8 mouse cellular contexts compared by ENCODE assay signal in genomic region chr6:52211170-52211935, GRCm38 (mm10). TPM values are rescaled to one million over a fixed set of nuclear protein-coding genes. Genes with fewer than 3 reads are reported as not detected.
DNase-seq lines count a peak whose midpoint lies in the region; ATAC-seq and TF ChIP-seq lines count a peak whose summit lies in the region.

No protein-coding gene starts in this region.

- H3K4me1 ChIP-seq in heart, embryonic 10.5 days, result peaks cover 30% of the 10 kb centered on the region
- H3K4me1 ChIP-seq in liver, embryonic 14.5 days (replicated peaks; ENCODE audit: control insufficient read depth in 2 of 2, insufficient read depth in 2 of 2, low read length in 1 of 2), result no peaks in the 10 kb centered on the region
- no peaks in the 10 kb centered on the region; the same call in 1 of the 2 replicates for H3K4me1 ChIP-seq in stomach, embryonic 16.5 days (ENCODE audit: control insufficient read depth, insufficient read depth, low read length)

- TF ChIP-seq POLR2A in myocyte (IDR thresholded peaks at IDR 0.05; ENCODE audit: insufficient read length, low read depth), result peak; percentile 55

- no peaks in the 10 kb centered on the region for H3K9me3 ChIP-seq in heart, embryonic 10.5 days
- H3K9me3 ChIP-seq in liver, embryonic 14.5 days (ENCODE audit: control insufficient read depth, low read length), result no peaks in the 10 kb centered on the region
- H3K9me3 ChIP-seq in stomach, embryonic 16.5 days (replicated peaks; ENCODE audit: control insufficient read depth, low read length), result no peaks in the 10 kb centered on the region

- H3K36me3 ChIP-seq in heart, embryonic 10.5 days, result no peaks in the 10 kb centered on the region
- H3K36me3 ChIP-seq in liver, embryonic 14.5 days (replicated peaks; ENCODE audit: control insufficient read depth, insufficient read depth, low read depth), result no peaks in the 10 kb centered on the region
- no peaks in the 10 kb centered on the region for H3K36me3 ChIP-seq in myocyte (ENCODE audit: control insufficient read depth, insufficient read depth)
- no peaks in the 10 kb centered on the region for H3K36me3 ChIP-seq in stomach, embryonic 16.5 days (ENCODE audit: control insufficient read depth, insufficient read depth, low read length)

- WGBS in heart, embryonic 10.5 days, result 1% methylated on average over 37 of the region's 37 CpGs
- whole genome bisulfite sequencing in liver, embryonic 14.5 days (ENCODE audit: insufficient replicate concordance), result 2% methylated on average over 37 of the region's 37 CpGs
- 2% methylated on average over 37 of the region's 37 CpGs for WGBS in stomach, embryonic 16.5 days

- ATAC-seq in liver, embryonic 14.5 days (ENCODE audit: insufficient read depth), result no peak
- ATAC-seq in stomach, embryonic 16.5 days (ENCODE audit: insufficient read depth, low FRiP score), result peak; percentile 48; the same call in 1 of the 2 replicates

- H3K79me2 ChIP-seq in myocyte (ENCODE audit: control insufficient read depth, insufficient read depth), result peaks cover 46% of the 10 kb centered on the region

- peak; percentile 76 for DNase-seq in urinary bladder, adult 2 months (ENCODE audit: low spot score)
- no peak for DNase-seq in urinary bladder, postnatal 10 days (ENCODE audit: low spot score)
- peak; percentile 92 for DNase-seq in embryo, embryonic 11 days
- peak; percentile 78 for DNase-seq in heart, embryonic 10.5 days (ENCODE audit: low spot score)
- peak; percentile 89 for DNase-seq in kidney, adult 9 months
- no peak for DNase-seq in liver, embryonic 14.5 days (ENCODE audit: low read depth in 3 of 3, low spot score in 3 of 3)

- peak overlapping the region; percentile 31; the same call in 1 of the 2 replicates for H3K4me3 ChIP-seq in heart, embryonic 10.5 days
- H3K4me3 ChIP-seq in liver, embryonic 14.5 days (ENCODE audit: insufficient read depth in 1 of 2, low read depth in 2 of 2, low read length in 2 of 2), result no peak overlapping the region
- peak overlapping the region; percentile 67 for H3K4me3 ChIP-seq in myocyte
- peak overlapping the region; percentile 54 for H3K4me3 ChIP-seq in stomach, embryonic 16.5 days (replicated peaks; ENCODE audit: low read length)

- peaks cover 100% of the 10 kb centered on the region for H3K27me3 ChIP-seq in heart, embryonic 10.5 days (ENCODE audit: insufficient read depth, poor library complexity, severe bottlenecking)
- H3K27me3 ChIP-seq in liver, embryonic 14.5 days (ENCODE audit: control insufficient read depth, insufficient read depth, low read length), result peaks cover 97% of the 10 kb centered on the region
- no peaks in the 10 kb centered on the region for H3K27me3 ChIP-seq in myocyte (ENCODE audit: control insufficient read depth, insufficient read depth, insufficient read length)
- peaks cover 79% of the 10 kb centered on the region for H3K27me3 ChIP-seq in stomach, embryonic 16.5 days (ENCODE audit: control insufficient read depth, insufficient read depth, low read length)

- peak overlapping the region; percentile 24 for H3ac ChIP-seq in myocyte (ENCODE audit: control insufficient read depth, insufficient read length)

- no peak for TF ChIP-seq EP300 in liver, embryonic 14.5 days (IDR thresholded peaks at IDR 0.05; ENCODE audit: low read depth)

- no peak overlapping the region; the same call in 1 of the 2 replicates for H3K4me2 ChIP-seq in liver, embryonic 14.5 days (ENCODE audit: low read depth)
- H3K4me2 ChIP-seq in myocyte (ENCODE audit: low read depth), result peak overlapping the region; percentile 97
- H3K4me2 ChIP-seq in stomach, embryonic 16.5 days (ENCODE audit: low read depth, low read length), result peak overlapping the region; percentile 84

- peak; percentile 72 for TF ChIP-seq CTCF in liver, embryonic 14.5 days (IDR thresholded peaks at IDR 0.05; ENCODE audit: low read depth)

- H3K9ac ChIP-seq in liver, embryonic 14.5 days (replicated peaks), result no peak overlapping the region
- H3K9ac ChIP-seq in stomach, embryonic 16.5 days (ENCODE audit: low read length), result peak overlapping the region; percentile 73

- no peak overlapping the region for H3K27ac ChIP-seq in heart, embryonic 10.5 days
- H3K27ac ChIP-seq in liver, embryonic 14.5 days, result no peak overlapping the region
- H3K27ac ChIP-seq in stomach, embryonic 16.5 days (ENCODE audit: low read length), result peak overlapping the region; percentile 57

TF ChIP-seq in myocyte, 11 proteins besides CTCF, POLR2A, EP300 and RAD21:
- TF ChIP-seq TCF12 (IDR thresholded peaks at IDR 0.05; ENCODE audit: insufficient read depth, poor library complexity, severe bottlenecking) (no peak), MYOG (IDR thresholded peaks at IDR 0.05; ENCODE audit: control insufficient read depth in 1 of 3, insufficient read depth in 1 of 3, insufficient read length in 2 of 3, low read depth in 2 of 3) (peak in 1 of 3 experiments; percentile 27), MYOD1 (IDR thresholded peaks at IDR 0.05; ENCODE audit: control insufficient read depth in 1 of 3, insufficient read length in 2 of 3, low read depth in 2 of 3) (peak in 1 of 3 experiments; percentile 46), TCF3 (IDR thresholded peaks at IDR 0.05; ENCODE audit: insufficient read length, low read depth) (no peak), SRF (IDR thresholded peaks at IDR 0.05; ENCODE audit: control insufficient read depth, insufficient read length, low read depth) (no peak)
TF ChIP-seq in myocyte: peak in this region for 2.

RNA-seq across cellular contexts. Expression of gene Hoxa3, which starts 1.8 kb away (rescaled TPM):
- 3.7 and 6.0 TPM in 2 replicates for polyA plus RNA-seq in urinary bladder, adult 2 months (2012; rRNA removed)
- polyA plus RNA-seq in heart, embryonic 10.5 days (2016; fragmentation: Nextera tagmentation; extraction: Ambion mirVana), result 0.57 and 3.7 TPM in 2 replicates
- 0.37 and 0.43 TPM in 2 replicates for polyA plus RNA-seq in liver, embryonic 14.5 days (2012; rRNA removed)
- polyA plus RNA-seq in liver, embryonic 14.5 days (2014; fragmentation: Nextera tagmentation; extraction: Ambion mirVana), result 0.13 and 0.38 TPM in 2 replicates
- polyA plus RNA-seq in myocyte (2012; fragmentation: generic; extraction: Trizol), result 1.0 TPM
- polyA plus RNA-seq in stomach, embryonic 16.5 days (2015; fragmentation: Nextera tagmentation; extraction: Ambion mirVana), result 6.0 and 7.4 TPM in 2 replicates

RNA-seq across cellular contexts. Expression of gene Gm28308, which starts 1.8 kb away (rescaled TPM):
- 0.88 and 1.2 TPM in 2 replicates for polyA plus RNA-seq in urinary bladder, adult 2 months (2012; rRNA removed)
- polyA plus RNA-seq in heart, embryonic 10.5 days (2016; fragmentation: Nextera tagmentation; extraction: Ambion mirVana), result not detected in 2 replicates
- not detected in 2 replicates for polyA plus RNA-seq in liver, embryonic 14.5 days (2012; rRNA removed)
- not detected in 2 replicates for polyA plus RNA-seq in liver, embryonic 14.5 days (2014; fragmentation: Nextera tagmentation; extraction: Ambion mirVana)
- polyA plus RNA-seq in myocyte (2012; fragmentation: generic; extraction: Trizol), result 0.52 TPM
- polyA plus RNA-seq in stomach, embryonic 16.5 days (2015; fragmentation: Nextera tagmentation; extraction: Ambion mirVana), result not detected in 2 replicates

RNA-seq across cellular contexts. Expression of gene Hoxa6, which starts 2.8 kb away (rescaled TPM):
- 1.7 and 3.4 TPM in 2 replicates for polyA plus RNA-seq in urinary bladder, adult 2 months (2012; rRNA removed)
- polyA plus RNA-seq in heart, embryonic 10.5 days (2016; fragmentation: Nextera tagmentation; extraction: Ambion mirVana), result 0.30 TPM in 1 of 2 replicates, not detected in the other
- polyA plus RNA-seq in liver, embryonic 14.5 days (2012; rRNA removed), result not detected in 2 replicates
- polyA plus RNA-seq in liver, embryonic 14.5 days (2014; fragmentation: Nextera tagmentation; extraction: Ambion mirVana), result not detected in 2 replicates
- 0.88 TPM for polyA plus RNA-seq in myocyte (2012; fragmentation: generic; extraction: Trizol)
- 1.3 and 1.4 TPM in 2 replicates for polyA plus RNA-seq in stomach, embryonic 16.5 days (2015; fragmentation: Nextera tagmentation; extraction: Ambion mirVana)

RNA-seq across cellular contexts. Expression of gene Hoxa5, which starts 7.0 kb away (rescaled TPM):
- 6.1 and 7.2 TPM in 2 replicates for polyA plus RNA-seq in urinary bladder, adult 2 months (2012; rRNA removed)
- 0.58 and 6.0 TPM in 2 replicates for polyA plus RNA-seq in heart, embryonic 10.5 days (2016; fragmentation: Nextera tagmentation; extraction: Ambion mirVana)
- polyA plus RNA-seq in liver, embryonic 14.5 days (2012; rRNA removed), result 0.52 and 0.97 TPM in 2 replicates
- 0.16 and 0.43 TPM in 2 replicates for polyA plus RNA-seq in liver, embryonic 14.5 days (2014; fragmentation: Nextera tagmentation; extraction: Ambion mirVana)
- polyA plus RNA-seq in myocyte (2012; fragmentation: generic; extraction: Trizol), result 1.6 TPM
- polyA plus RNA-seq in stomach, embryonic 16.5 days (2015; fragmentation: Nextera tagmentation; extraction: Ambion mirVana), result 8.8 and 11.0 TPM in 2 replicates

RNA-seq across cellular contexts. Expression of gene Hoxa7, which starts 10.3 kb away (rescaled TPM):
- polyA plus RNA-seq in urinary bladder, adult 2 months (2012; rRNA removed), result 27.6 and 28.6 TPM in 2 replicates
- polyA plus RNA-seq in heart, embryonic 10.5 days (2016; fragmentation: Nextera tagmentation; extraction: Ambion mirVana), result 0.11 and 2.5 TPM in 2 replicates
- polyA plus RNA-seq in liver, embryonic 14.5 days (2012; rRNA removed), result 0.18 and 0.26 TPM in 2 replicates
- 0.18 and 0.23 TPM in 2 replicates for polyA plus RNA-seq in liver, embryonic 14.5 days (2014; fragmentation: Nextera tagmentation; extraction: Ambion mirVana)
- polyA plus RNA-seq in myocyte (2012; fragmentation: generic; extraction: Trizol), result 11.9 TPM
- polyA plus RNA-seq in stomach, embryonic 16.5 days (2015; fragmentation: Nextera tagmentation; extraction: Ambion mirVana), result 10.8 and 12.3 TPM in 2 replicates

Comparison
In these comparisons a context has a peak if more than half of its experiments do, and no peak if none do; other contexts are left out.
1. DNase-seq: peak in urinary bladder, adult 2 months (single experiment), embryo, embryonic 11 days (single experiment), heart, embryonic 10.5 days (single experiment) and kidney, adult 9 months (single experiment); none in urinary bladder, postnatal 10 days (single experiment) and liver, embryonic 14.5 days (0 of 3).
2. H3K4me3 ChIP-seq: peak in heart, embryonic 10.5 days (single experiment), myocyte (single experiment) and stomach, embryonic 16.5 days (single experiment); none in liver, embryonic 14.5 days (0 of 2).